Mouse (Mus musculus): ENCODE data around the gene AC129217.1. TPM values are rescaled to one million over a fixed set of nuclear protein-coding genes. Genes with fewer than 3 reads are reported as not detected.
"Not testable (repeated sequence)": the region's sequence is repeated elsewhere in the genome, so short reads cannot be mapped to it uniquely, and the experiment has no call there.

AC129217.1 gene
- total RNA-seq, 2 experiments from 2014 or later = 1.4 TPM; not detected in 1

GRCm38 (mm10) chr19:8857689-8858088 lies 28.1 kb downstream of the AC129217.1 start:
- DNase-seq = peak in 1 of 2 experiments; percentile 42
- intact Hi-C loops (cut with DNase I) = loop anchor here (5.0 kb wide), 1 partner anchor 250 kb away; no protein-coding TSS in a partner anchor

DNA sequence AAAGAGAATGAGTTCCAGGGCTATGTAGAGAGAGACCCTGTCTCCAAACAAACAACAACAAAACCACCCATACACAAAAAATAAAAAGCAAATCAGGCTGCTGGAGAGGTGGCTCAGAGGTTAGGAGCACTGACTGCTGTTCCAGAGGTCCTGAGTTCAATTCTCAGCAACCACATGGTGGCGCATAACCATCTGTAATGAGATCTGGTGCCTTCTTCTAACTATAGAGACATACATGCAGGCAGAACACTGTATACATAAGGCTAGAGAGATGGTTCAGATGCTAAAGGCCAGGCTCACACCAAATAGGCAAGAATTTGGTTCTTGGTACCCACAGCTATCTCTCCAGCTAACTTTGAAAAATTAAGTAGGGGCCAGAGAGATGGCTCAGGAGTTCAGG lies 29.4 kb downstream of the AC129217.1 start:
- DNase-seq = no peak
- intact Hi-C loops (cut with DNase I) = loop anchor here (5.0 kb wide), 1 partner anchor 248 kb away; no protein-coding TSS in a partner anchor

DNA sequence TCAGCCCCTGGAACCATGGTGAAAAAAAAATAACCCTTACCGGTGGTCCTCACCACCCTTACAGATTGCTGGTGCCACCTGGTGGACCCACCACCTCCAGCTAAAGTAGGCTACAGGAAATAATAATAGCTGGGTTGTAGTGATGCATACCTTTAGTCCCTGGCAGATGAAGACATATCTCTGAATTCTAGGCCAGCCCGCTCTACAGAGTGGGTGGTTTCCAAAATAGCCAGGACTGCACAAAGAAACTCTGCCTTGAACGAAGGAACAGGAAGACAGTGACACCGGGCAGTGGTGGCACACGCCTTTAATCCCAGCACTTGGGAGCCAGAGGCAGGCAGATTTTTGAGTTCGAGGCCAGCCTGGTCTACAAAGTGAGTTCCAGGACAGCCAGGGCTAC lies 34.7 kb downstream of the AC129217.1 start:
- no peak for DNase-seq
- intact Hi-C loops (cut with DNase I) = no loop called here

GRCm38 (mm10) chr19:8870381-8870780 lies 40.8 kb downstream of the AC129217.1 start:
- DNase-seq; intact Hi-C loops (cut with DNase I): not testable (repeated sequence)

DNA sequence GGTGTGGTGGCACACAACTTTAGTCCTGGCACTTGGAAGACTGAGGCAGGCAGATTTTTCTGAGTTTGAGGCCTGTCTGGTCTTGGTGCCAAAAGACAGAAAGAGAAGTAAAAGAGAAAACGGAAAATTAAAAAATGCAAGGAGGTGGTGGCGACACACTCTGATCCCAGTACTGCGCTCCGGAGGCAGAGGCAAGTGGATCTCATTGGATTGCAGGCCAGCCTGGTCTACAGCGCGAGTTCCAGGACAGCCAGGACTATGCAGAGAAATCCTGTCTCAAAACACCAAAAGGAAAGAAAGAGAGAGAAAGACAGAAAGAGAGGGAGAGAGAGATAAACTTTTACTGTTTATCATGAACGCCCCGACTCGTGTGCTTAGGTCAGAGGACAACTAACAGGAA lies 41.3 kb downstream of the AC129217.1 start:
- intact Hi-C loops (cut with DNase I) = no loop called here
- DNase-seq = no peak

GRCm38 (mm10) chr19:8871267-8872186 lies 42.0 kb downstream of the AC129217.1 start, which contains the start of gene Ubxn1:
Gene Ubxn1 (plus strand): TSS chr19:8871496.
- intact Hi-C loops (cut with DNase I) = loop anchor here (2.0 kb wide), 1 partner anchor 57 kb away; the partner anchor contains the start of genes Eml3 and Rom1

DNA sequence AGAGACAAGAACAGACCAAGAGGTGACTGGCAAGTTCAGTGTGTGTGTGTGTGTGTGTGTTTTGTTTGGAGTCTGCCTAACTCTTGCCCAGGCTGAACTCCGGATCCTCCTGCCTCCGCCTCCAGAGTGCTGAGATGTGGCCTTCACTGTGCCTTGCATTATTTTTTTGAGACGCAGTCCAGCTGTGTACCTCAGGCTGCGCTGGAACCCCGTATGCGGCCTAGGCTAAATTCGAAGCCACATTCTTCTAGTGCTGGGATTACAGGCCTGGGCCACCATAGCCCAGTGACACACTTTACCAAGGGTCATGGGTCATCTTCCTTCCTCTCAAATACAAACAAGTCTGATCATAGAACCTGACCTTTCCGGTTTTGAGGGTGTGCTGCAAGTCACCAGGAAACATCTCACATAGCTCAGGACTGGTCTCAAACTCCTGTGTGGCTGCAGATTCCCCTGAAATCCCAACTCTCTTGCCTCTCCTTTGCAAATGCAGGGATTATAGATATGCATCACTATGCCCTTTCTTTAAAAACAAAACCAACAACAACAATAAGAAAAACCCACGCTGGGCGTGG lies 42.8 kb downstream of the AC129217.1 start:
- intact Hi-C loops (cut with DNase I) = loop anchor here (2.0 kb wide), 1 partner anchor 56 kb away; the partner anchor contains the start of genes Eml3 and Rom1
- no peak for DNase-seq

More at GRCm38 (mm10) chr19:8871267-8872186, 42.0 kb downstream of the AC129217.1 start, which contains the start of gene Ubxn1:
- peak; percentile 93 to 96 for DNase-seq

DNA sequence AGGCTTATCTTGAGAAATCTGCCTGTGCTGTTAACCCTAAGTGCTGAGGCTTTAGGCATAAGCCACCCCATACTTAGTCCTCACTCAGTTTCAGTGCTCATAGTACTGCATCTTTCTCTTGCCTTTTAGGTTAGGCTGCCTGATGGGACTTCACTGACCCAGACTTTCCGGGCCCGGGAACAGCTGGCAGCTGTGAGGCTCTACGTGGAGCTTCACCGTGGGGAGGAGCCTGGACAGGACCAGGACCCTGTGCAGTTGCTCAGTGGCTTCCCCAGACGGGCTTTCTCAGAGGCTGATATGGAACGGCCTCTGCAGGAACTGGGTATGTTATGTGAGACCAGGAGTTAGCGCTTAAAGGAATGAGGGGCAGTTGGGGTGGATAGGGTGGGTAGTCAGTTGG lies 45.5 kb downstream of the AC129217.1 start:
- intact Hi-C loops (cut with DNase I) = no loop called here
- no peak for DNase-seq

DNA sequence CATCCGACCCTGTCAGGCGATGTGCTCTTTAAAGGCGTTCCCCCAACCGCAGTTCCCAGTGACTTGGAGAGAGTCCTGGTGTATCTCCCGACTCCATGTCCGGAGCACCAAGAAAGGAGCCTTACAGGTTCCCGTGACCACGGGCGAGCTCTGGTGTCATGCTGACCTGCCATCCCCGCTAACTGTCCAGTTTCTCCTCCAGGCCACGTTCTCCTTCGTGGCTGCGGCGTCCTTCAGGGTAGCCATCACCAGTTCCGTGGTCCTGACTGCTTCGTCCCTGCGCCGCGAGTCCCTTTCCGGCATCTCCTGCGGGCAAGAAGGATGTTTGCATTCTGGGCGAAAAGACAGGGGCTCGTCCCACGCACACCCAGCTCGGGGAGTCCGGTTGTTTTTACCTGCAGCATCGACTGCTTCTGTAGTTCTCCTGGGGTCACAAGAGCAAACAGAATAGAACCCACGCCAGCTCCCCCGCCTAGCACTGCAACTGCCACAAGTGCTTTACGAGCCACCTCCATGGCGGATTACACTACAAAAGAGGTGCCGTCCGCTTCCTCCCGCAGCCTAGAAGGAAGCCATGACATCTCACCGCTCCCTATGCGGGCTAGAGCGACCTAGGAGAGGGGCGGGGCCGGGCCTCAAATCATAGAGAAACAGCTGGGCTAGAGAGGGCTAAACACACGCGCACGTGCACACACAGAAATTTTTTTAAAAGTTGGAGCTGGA lies 50.9 kb downstream of the AC129217.1 start, which contains the start of gene Uqcc3:
Gene Uqcc3 (minus strand): TSS at position 613 of the 723 bp plus-strand sequence.
- intact Hi-C loops (cut with DNase I) = no loop called here
- DNase-seq = peak; percentile 83 to 84

DNA sequence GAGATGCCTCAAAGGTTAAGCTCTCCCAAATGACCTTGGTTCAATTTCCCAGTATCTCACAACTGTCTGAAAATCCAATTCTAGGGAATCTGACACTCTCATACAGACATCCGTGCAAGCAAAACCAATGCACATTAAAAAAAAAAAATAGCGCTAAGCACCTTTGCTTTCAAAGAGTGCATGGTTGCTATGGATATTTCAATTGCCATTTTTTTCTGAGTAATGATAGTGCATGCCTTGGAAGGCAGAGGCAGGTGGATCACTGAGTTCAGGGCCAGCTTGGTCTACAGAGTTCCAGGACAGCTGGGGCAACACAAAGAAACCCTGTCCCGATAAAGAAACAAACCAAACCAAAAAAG lies 51.4 kb downstream of the AC129217.1 start:
- no peak for DNase-seq
- intact Hi-C loops (cut with DNase I) = no loop called here

GRCm38 (mm10) chr19:8883616-8884015 lies 54.0 kb downstream of the AC129217.1 start, which contains the start of the genes Lbhd1 and Gm49403:
Gene Lbhd1 (plus strand): TSS chr19:8883732.
Gene Gm49403 (plus strand): TSS chr19:8883930.
- no peak for DNase-seq
- intact Hi-C loops (cut with DNase I) = no loop called here

- no peak for DNase-seq
- intact Hi-C loops (cut with DNase I) = no loop called here
Observed at GRCm38 (mm10) chr19:8886916-8887584, 57.5 kb downstream of the AC129217.1 start.

GRCm38 (mm10) chr19:8887585-8888463 lies 58.3 kb downstream of the AC129217.1 start:
- intact Hi-C loops (cut with DNase I) = no loop called here

GRCm38 (mm10) chr19:8888511-8889385 lies 59.2 kb downstream of the AC129217.1 start, which contains the start of the genes 1810009A15Rik and Gm49416:
Gene 1810009A15Rik (plus strand): TSS chr19:8888853.
Gene Gm49416 (plus strand): TSS chr19:8888926.
- DNase-seq = peak; percentile 86 to 93

More at GRCm38 (mm10) chr19:8887585-8888463, 58.3 kb downstream of the AC129217.1 start:
- DNase-seq = no peak

More at GRCm38 (mm10) chr19:8888511-8889385, 59.2 kb downstream of the AC129217.1 start, which contains the start of the genes 1810009A15Rik and Gm49416:
- intact Hi-C loops (cut with DNase I) = no loop called here

Measured in gastrocnemius, postnatal 36 days (tissue).